Mouse (Mus musculus): ENCODE data around the gene Fam214b. TPM values are rescaled to one million over a fixed set of nuclear protein-coding genes. Genes with fewer than 3 reads are reported as not detected.

Gene Fam214b
- polyA plus RNA-seq, 1 experiment from 2014 or later: 25.1 TPM

DNA sequence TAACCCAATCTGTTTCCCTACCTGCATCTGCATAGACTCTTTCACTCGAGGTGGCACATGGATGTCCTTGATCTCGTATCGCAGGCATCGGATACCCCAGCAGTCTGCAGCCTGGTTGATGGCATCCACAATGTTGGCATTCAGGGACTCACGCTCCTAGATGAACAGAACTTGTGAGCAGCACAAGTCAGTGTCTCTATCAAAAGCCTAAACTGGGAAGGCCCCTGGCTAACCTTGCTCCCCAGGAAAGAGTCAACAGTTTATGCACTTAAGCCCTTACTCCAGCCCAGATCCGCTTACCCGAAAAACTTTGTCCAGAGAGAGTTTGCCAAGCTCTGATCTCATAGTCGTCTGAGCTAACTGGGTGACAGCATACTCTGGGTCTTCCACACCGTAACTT, 16.3 kb downstream of the Fam214b start:
- ChIA-PET CTCF (no interaction called here), POLR2A (interaction anchor here (0.6 kb wide), 1 partner anchor 10 kb away, joined by 4 read pairs; no protein-coding TSS in a partner anchor)
- no peak for ATAC-seq
- no peak for DNase-seq (ENCODE audit: low read depth, low spot score)
- TF ChIP-seq CTCF (IDR thresholded peaks at IDR 0.05): no peak
- in situ Hi-C loops (cut with MboI; ENCODE audit: low pct_unique_long_range_greater_than_20kb): no loop called here
- H3K27me3 ChIP-seq: no peaks in the 10 kb centered on the region

DNA sequence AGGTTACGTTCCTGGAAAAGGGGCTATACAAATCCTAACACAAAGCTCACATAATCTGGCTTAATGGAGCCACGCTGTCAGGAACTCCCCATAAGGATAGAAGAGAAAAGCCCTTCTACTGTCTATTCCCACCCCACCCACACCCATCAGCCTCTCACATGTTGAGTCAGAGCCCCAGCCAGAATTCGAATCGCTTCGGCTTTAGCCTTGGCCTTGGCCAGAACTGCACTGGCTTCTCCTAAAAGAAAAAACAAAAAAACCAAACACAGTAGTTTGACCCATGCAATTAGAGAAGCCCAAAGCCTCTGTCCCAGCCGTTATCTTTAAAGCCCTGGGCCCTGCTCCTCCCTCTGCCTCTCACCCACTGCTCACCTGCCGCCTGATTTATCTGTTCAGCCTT, 16.9 kb downstream of the Fam214b start:
- in situ Hi-C loops (cut with MboI; ENCODE audit: low pct_unique_long_range_greater_than_20kb): no loop called here
- TF ChIP-seq CTCF (IDR thresholded peaks at IDR 0.05): no peak
- DNase-seq (ENCODE audit: low read depth, low spot score) (no peak), ATAC-seq (no peak)
- ChIA-PET CTCF (no interaction called here), POLR2A (interaction anchor here (0.6 kb wide), 1 partner anchor 10 kb away, joined by 4 read pairs; no protein-coding TSS in a partner anchor)
- no peaks in the 10 kb centered on the region for H3K27me3 ChIP-seq

DNA sequence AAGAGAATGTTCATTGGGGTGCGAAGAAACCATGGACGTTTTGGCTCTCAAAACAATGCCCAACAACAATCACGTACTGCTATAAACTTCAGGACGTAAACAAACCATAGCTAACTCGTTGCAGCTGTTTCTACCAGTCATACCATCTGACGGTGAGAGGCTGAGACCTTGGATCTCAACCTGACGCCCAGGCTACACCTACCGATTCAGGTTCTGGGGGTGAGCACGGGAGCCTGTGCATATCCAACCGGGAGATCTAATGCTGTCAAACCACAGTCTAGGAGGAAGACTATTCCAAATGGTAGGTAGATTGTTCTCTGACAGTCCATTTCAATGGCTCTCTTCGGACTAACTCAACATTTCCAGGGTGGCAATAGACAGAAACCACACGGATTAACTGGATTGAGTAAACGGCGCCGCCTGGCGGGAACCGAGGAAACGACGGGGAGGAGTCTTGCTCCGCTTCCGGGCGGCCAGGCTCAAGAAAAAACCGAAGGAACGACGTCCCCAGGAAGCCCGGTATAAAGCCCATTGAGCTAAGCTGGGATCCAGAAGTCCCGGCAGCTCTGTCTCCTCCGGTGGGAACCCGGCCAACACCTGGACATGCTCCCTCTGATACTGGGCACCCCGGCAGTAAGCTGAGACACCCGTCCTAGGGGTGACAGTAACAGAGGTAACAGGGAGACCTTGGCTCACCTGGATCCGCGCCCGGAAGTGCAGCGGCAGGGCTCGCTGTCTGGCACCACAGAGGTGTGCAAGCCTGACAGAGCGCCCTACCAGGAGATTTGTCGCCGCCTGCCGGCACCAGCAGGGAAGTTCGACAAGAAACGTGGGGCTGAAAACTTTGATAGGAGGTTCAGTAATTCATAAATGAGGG, 20.7 kb downstream of the Fam214b start, which contains the start of gene Pigo:
Pigo (minus strand) TSS at position 736 of the 877 bp plus-strand sequence.
- ATAC-seq (peak; percentile 82), DNase-seq (ENCODE audit: low read depth, low spot score) (peak; percentile 81)
- ChIA-PET POLR2A (interaction anchor here (0.7 to 1.1 kb wide), 2 partner anchors 13 to 24 kb away, joined by 3 to 4 read pairs; no protein-coding TSS in a partner anchor), CTCF (interaction anchor here (0.7 to 1.9 kb wide), 8 partner anchors 9 to 28 kb away, joined by 3 to 12 read pairs (median 4); partner anchors contain the start of gene Vcp)
- in situ Hi-C loops (cut with MboI; ENCODE audit: low pct_unique_long_range_greater_than_20kb): no loop called here
- TF ChIP-seq CTCF (IDR thresholded peaks at IDR 0.05): no peak
- no peaks in the 10 kb centered on the region for H3K27me3 ChIP-seq

DNA sequence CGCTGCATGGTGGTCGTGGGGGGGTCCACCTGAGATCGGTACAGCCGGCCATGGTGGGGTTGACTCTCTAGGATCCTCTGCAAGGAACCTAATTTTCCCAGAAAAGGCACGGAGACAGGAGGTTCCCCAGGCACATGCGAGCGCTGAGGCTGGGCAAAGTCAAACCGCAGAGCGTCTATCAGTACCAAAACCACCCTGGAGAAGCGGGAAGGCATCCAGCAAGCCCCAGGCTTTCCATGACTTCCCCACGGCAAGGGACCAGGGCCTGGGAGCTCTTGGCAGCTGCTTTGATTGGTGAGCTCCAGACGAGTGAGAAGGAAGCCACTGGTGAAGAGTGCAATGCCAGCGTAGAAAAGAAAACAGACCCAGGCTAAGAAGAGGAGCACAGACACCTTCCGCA, 21.3 kb downstream of the Fam214b start:
- ChIA-PET CTCF (interaction anchor here (1.3 to 1.9 kb wide), 5 partner anchors 9 to 27 kb away, joined by 4 to 12 read pairs (median 6); no protein-coding TSS in a partner anchor), POLR2A (interaction anchor here (0.6 kb wide), 1 partner anchor 14 kb away, joined by 4 read pairs; no protein-coding TSS in a partner anchor)
- DNase-seq (ENCODE audit: low read depth, low spot score) (no peak), ATAC-seq (no peak)
- TF ChIP-seq CTCF (IDR thresholded peaks at IDR 0.05): no peak
- in situ Hi-C loops (cut with MboI; ENCODE audit: low pct_unique_long_range_greater_than_20kb): no loop called here
- no peaks in the 10 kb centered on the region for H3K27me3 ChIP-seq

DNA sequence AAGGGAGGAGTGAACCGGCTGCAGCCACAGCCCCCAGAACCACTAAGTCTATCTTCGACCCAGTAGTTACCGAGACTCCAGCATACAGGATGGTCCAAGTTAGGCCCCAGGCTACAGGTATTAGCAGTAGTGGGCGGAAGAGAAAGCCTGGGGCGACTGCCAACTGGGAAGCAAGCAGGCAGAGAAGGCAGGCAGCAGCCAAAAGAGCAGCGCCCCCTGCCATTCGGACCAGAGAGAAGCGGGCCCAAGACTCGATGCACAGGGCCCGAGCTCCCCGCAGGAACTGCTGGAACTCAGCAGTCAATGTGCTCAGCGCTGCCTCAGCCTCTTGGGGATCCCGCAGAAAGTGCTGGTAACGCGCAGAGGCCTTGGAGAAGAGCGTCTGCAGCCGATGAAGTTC, 24.7 kb downstream of the Fam214b start:
- no peak for DNase-seq (ENCODE audit: low read depth, low spot score)
- TF ChIP-seq CTCF (IDR thresholded peaks at IDR 0.05): no peak
- no peaks in the 10 kb centered on the region for H3K27me3 ChIP-seq
- POLR2A ChIA-PET: no interaction called here
- CTCF ChIA-PET: no interaction called here
- no peak for ATAC-seq
- in situ Hi-C loops (cut with MboI; ENCODE audit: low pct_unique_long_range_greater_than_20kb): no loop called here

DNA sequence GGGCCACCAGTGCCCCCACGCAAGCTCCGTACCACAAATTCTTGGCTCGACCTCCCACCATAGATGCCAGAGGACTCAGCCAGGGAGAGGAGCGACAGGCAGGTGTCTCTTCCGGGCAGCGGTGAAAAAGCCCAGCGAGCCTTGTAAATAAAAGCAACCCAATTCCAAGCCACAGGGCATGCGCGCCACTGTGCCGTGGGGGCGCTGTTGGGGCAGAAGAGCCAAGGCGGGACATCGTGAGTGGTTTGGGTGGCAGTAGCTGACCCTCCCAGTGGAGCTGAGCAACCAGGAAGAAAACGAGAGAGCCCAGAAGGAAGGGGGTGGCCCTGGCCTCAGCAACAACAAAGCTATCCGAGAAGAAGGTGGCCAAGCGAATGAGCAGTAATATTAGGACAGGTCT, 25.1 kb downstream of the Fam214b start:
- no peak for TF ChIP-seq CTCF (IDR thresholded peaks at IDR 0.05)
- CTCF ChIA-PET: no interaction called here
- H3K27me3 ChIP-seq: no peaks in the 10 kb centered on the region
- ATAC-seq: no peak
- in situ Hi-C loops (cut with MboI; ENCODE audit: low pct_unique_long_range_greater_than_20kb): no loop called here
- DNase-seq (ENCODE audit: low read depth, low spot score): no peak
- POLR2A ChIA-PET: no interaction called here

DNA sequence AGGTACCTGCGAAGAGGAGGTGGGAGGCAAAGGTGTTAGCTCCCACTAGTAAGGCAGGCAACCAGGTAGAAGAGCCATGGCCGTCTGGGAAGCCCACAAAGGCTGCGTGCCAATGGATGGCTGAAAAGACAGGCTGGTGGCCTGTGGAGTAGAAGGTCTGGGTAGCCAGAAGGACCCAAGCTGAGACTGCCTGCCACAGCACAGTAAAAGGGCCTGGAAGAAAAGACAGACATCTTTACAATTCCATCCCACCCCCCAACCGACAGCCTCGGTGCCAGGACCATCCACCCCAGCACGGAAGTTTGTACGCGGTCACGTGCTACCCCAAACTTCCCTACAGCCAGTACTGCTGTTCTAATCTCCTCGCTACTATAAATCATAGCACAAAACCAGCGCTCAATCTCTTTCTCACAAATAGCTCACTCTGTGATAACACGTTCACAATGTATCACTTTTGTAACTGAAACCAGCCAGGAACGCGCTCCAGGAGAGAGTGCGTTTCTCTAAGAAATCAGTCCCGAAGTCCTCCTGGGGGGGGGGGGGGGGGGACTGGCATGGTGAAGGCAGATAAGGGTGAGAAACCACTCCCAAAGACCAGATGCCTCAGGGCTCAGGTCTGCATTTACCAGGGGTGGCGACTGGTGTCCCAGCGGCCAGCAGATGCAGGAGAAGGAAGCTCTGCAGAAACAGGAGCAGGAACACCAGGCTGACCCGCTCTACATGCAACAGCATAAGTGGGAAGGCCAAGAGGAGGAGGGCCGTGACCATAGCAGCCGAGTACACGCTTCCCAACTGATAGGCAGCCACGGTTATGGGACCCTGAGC, 26.2 kb downstream of the Fam214b start:
- ATAC-seq (no peak), DNase-seq (ENCODE audit: low read depth, low spot score) (no peak)
- POLR2A ChIA-PET: interaction anchor here (0.6 kb wide), 1 partner anchor 41 kb away, joined by 3 read pairs; no protein-coding TSS in a partner anchor
- H3K27me3 ChIP-seq: no peaks in the 10 kb centered on the region
- in situ Hi-C loops (cut with MboI; ENCODE audit: low pct_unique_long_range_greater_than_20kb): no loop called here
- TF ChIP-seq CTCF (IDR thresholded peaks at IDR 0.05): no peak
- CTCF ChIA-PET: interaction anchor here (1.1 kb wide), 1 partner anchor 9 kb away, joined by 3 read pairs; no protein-coding TSS in a partner anchor

DNA sequence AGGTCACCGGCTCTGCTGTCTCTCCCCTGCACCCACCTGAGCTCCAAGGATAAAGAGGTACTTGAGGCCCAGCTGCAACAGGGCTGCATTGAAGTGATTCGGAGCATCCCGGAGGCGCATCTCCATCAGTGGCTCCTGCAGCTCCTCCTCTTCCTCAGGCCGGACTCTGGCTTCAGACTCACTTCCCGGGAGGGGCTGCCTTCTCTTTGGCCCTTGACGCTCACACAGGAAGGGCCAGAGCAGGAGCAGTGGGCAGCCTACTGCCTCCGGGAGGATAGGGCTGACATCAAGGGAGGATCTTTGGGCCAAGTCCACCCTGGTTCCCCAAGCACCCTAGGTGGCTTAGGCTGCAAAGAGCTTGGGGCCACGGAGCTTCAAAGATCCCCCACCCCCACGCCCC, 26.8 kb downstream of the Fam214b start:
- no peaks in the 10 kb centered on the region for H3K27me3 ChIP-seq
- POLR2A ChIA-PET: no interaction called here
- ATAC-seq (no peak), DNase-seq (ENCODE audit: low read depth, low spot score) (no peak)
- in situ Hi-C loops (cut with MboI; ENCODE audit: low pct_unique_long_range_greater_than_20kb): no loop called here
- no peak for TF ChIP-seq CTCF (IDR thresholded peaks at IDR 0.05)
- CTCF ChIA-PET: interaction anchor here (1.1 kb wide), 1 partner anchor 8 kb away, joined by 3 read pairs; no protein-coding TSS in a partner anchor

DNA sequence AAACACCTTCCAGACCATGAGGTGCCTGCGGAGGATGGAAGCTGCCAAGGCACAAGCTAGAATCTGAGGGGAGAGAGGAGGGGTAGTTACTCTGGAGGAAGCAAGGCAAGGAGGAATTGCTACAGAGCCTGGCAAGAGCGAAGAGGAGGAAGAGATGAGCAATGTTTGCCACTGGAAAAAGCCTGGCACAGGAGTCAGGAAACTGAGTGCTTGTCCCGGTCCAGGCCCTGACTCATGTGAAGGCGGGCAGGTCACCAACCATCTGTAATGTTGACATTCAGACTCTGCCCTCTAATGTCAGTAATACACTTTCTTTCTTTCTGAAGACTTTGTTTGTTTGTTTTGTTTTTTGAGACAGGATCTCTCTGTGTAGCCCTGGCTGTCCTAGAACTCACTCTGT, 27.9 kb downstream of the Fam214b start:
- H3K27me3 ChIP-seq: no peaks in the 10 kb centered on the region
- no peak for TF ChIP-seq CTCF (IDR thresholded peaks at IDR 0.05)
- ChIA-PET CTCF (no interaction called here), POLR2A (no interaction called here)
- in situ Hi-C loops (cut with MboI; ENCODE audit: low pct_unique_long_range_greater_than_20kb): no loop called here
- no peak for DNase-seq (ENCODE audit: low read depth, low spot score)
- ATAC-seq: no peak

DNA sequence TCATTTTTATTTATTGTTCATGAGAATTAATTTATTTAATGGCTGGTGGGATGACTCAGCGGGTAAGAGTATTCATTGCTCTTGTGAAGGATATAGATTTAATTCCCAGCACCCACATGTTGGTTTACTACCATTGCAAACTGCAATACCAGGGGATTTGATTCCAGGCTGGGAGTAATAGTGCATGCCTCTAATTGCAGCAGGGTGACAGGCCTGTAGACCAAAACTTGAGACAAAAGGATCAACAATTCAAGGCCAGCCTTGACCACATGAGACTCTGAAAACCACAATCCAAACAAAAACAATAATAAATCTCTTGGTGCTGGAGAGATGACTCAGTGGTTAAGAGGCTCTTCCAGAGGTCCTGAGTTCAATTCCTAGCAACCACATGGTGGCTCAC, 33.9 kb downstream of the Fam214b start:
- POLR2A ChIA-PET: no interaction called here
- ATAC-seq (no peak), DNase-seq (ENCODE audit: low read depth, low spot score) (no peak)
- TF ChIP-seq CTCF (IDR thresholded peaks at IDR 0.05): no peak
- H3K27me3 ChIP-seq: no peaks in the 10 kb centered on the region
- in situ Hi-C loops (cut with MboI; ENCODE audit: low pct_unique_long_range_greater_than_20kb): no loop called here
- CTCF ChIA-PET: no interaction called here
